Mouse (Mus musculus) stomach, embryonic 16.5 days (tissue): ENCODE data around the gene Wdr26. TPM values are rescaled to one million over a fixed set of nuclear protein-coding genes. Genes with fewer than 3 reads are reported as not detected.

ENCODE experiments used
- ATAC-seq: fragments of 200-750 bp; cut with Nextera tagmentation; 2 replicates; pipeline ENCODE4 v1.8.0; 2017; ENCODE audit warnings: moderate number of reproducible peaks, moderate TSS enrichment; ENCODE audit not compliant: insufficient read depth, low FRiP score
- H3K27ac ChIP-seq: fragments of 300-500 bp; sonication (generic); 2 replicates; pipeline ENCODE4 v1.5.1; 2014; ENCODE audit warnings: low read length
- H3K27me3 ChIP-seq: fragments of 300-500 bp; sonication (generic); 2 replicates; pipeline ENCODE4 v1.6.1; 2014; ENCODE audit warnings: low read length, control low read depth, mixed read lengths; ENCODE audit not compliant: control insufficient read depth, insufficient read depth
- H3K36me3 ChIP-seq: fragments of 300-500 bp; sonication (generic); 2 replicates; pipeline ENCODE4 v1.6.1; 2014; ENCODE audit warnings: low read length; ENCODE audit not compliant: control insufficient read depth, insufficient read depth
- H3K4me1 ChIP-seq: fragments of 300-500 bp; sonication (generic); 2 replicates; pipeline ENCODE4 v1.6.1; 2014; ENCODE audit warnings: low read length, control low read depth, mixed read lengths; ENCODE audit not compliant: control insufficient read depth, insufficient read depth
- H3K4me2 ChIP-seq: fragments of 300-500 bp; sonication (generic); 2 replicates; pipeline ENCODE4 v1.6.1; 2014; ENCODE audit warnings: low read depth, low read length, mixed read lengths
- H3K4me3 ChIP-seq: fragments of 300-500 bp; sonication (generic); replicated peaks from 2 replicates; pipeline ENCODE4 v1.5.1; 2014; ENCODE audit warnings: mild to moderate bottlenecking, low read length
- H3K9ac ChIP-seq: fragments of 300-500 bp; sonication (generic); 2 replicates; pipeline ENCODE4 v1.6.1; 2014; ENCODE audit warnings: low read length
- H3K9me3 ChIP-seq: fragments of 300-500 bp; sonication (generic); replicated peaks from 2 replicates; pipeline ENCODE4 v1.6.1; 2016; ENCODE audit warnings: low read length, control low read depth; ENCODE audit not compliant: control insufficient read depth
- WGBS: fragments of 180-500 bp; shearing (Covaris S2); extraction: QIAGEN DNeasy Blood & Tissue Kit; methylation state at CpG from one replicate; pipeline ENCODE4 v1.1.7; 2014; 5-methylcytosine and 5-hydroxymethylcytosine counted together
- polyA plus RNA-seq: library from polyadenylated mRNA; unstranded; fragments of >200 nt; fragmentation: Nextera tagmentation; extraction: Ambion mirVana; gene quantifications from 2 replicates; pipeline ENCODE4 v1.2.1, GENCODE M21; 2015

Wdr26 gene
- polyA plus RNA-seq, result 24.7 and 25.9 TPM in 2 replicates

- peaks cover 16% of the 10 kb centered on the region for H3K4me1 ChIP-seq
- peak within 1 kb of the TSS; percentile 99 for H3K9ac ChIP-seq
- no peaks in the 10 kb centered on the region for H3K36me3 ChIP-seq
- H3K4me3 ChIP-seq, result peak within 1 kb of the TSS; percentile 70
- H3K4me2 ChIP-seq, result peak within 1 kb of the TSS; percentile 68
- peak within 1 kb of the TSS; percentile 95 for H3K27ac ChIP-seq
- ATAC-seq, result peak; percentile 92
- under 1% methylated on average over 52 of the region's 54 CpGs for WGBS
- H3K27me3 ChIP-seq, result no peaks in the 10 kb centered on the region
- H3K9me3 ChIP-seq, result no peaks in the 10 kb centered on the region
Observed at GRCm38 (mm10) chr1:181211920-181212633, at the start of gene Wdr26. TSS of gene Wdr26 (minus strand) at chr1:181212001.

GRCm38 (mm10) chr1:181260949-181261696 is 49.3 kb upstream of the Wdr26 start:
- no peak overlapping the region for H3K4me3 ChIP-seq
- no peaks in the 10 kb centered on the region for H3K27me3 ChIP-seq
- ATAC-seq, result no peak
- peaks cover 27% of the 10 kb centered on the region for H3K4me1 ChIP-seq
- WGBS, result 19% methylated on average over 8 of the region's 8 CpGs
- H3K9ac ChIP-seq, result no peak overlapping the region
- no peaks in the 10 kb centered on the region for H3K9me3 ChIP-seq
- H3K4me2 ChIP-seq, result no peak overlapping the region
- no peaks in the 10 kb centered on the region for H3K36me3 ChIP-seq
- H3K27ac ChIP-seq, result no peak overlapping the region

GRCm38 (mm10) chr1:181260422-181260821 is 48.6 kb upstream of the Wdr26 start:
- Histone ChIP-seq H3K4me1 (peaks cover 34% of the 10 kb centered on the region), H3K4me2 (no peak overlapping the region), H3K9ac (no peak overlapping the region), H3K27ac (no peak overlapping the region), H3K9me3 (no peaks in the 10 kb centered on the region), H3K4me3 (no peak overlapping the region), H3K27me3 (no peaks in the 10 kb centered on the region), H3K36me3 (no peaks in the 10 kb centered on the region)
- 89% methylated on average over 10 of the region's 10 CpGs for WGBS
- ATAC-seq, result no peak

- no peak for ATAC-seq
- H3K4me1 ChIP-seq, result peaks cover 35% of the 10 kb centered on the region
- H3K27ac ChIP-seq, result no peak overlapping the region
- H3K9me3 ChIP-seq, result no peaks in the 10 kb centered on the region
- H3K27me3 ChIP-seq, result no peaks in the 10 kb centered on the region
- no peak overlapping the region for H3K4me2 ChIP-seq
- 61% methylated on average over 11 of the region's 11 CpGs for WGBS
- no peak overlapping the region for H3K4me3 ChIP-seq
- no peak overlapping the region for H3K9ac ChIP-seq
- no peaks in the 10 kb centered on the region for H3K36me3 ChIP-seq
Observed at GRCm38 (mm10) chr1:181259626-181260410, 48.0 kb upstream of the Wdr26 start.

GRCm38 (mm10) chr1:181259056-181259455 is 47.3 kb upstream of the Wdr26 start:
- WGBS, result 65% methylated on average over 5 of the region's 5 CpGs
- H3K27me3 ChIP-seq, result no peaks in the 10 kb centered on the region
- H3K36me3 ChIP-seq, result no peaks in the 10 kb centered on the region
- H3K9ac ChIP-seq, result no peak overlapping the region
- no peaks in the 10 kb centered on the region for H3K9me3 ChIP-seq
- H3K4me2 ChIP-seq, result no peak overlapping the region
- H3K27ac ChIP-seq, result no peak overlapping the region
- peaks cover 35% of the 10 kb centered on the region for H3K4me1 ChIP-seq
- ATAC-seq, result no peak
- H3K4me3 ChIP-seq, result no peak overlapping the region

- Histone ChIP-seq H3K9me3 (no peaks in the 10 kb centered on the region), H3K27me3 (no peaks in the 10 kb centered on the region), H3K4me3 (no peak overlapping the region), H3K9ac (no peak overlapping the region), H3K4me2 (no peak overlapping the region), H3K36me3 (no peaks in the 10 kb centered on the region), H3K4me1 (peaks cover 35% of the 10 kb centered on the region), H3K27ac (peak overlapping the region; percentile 96; the same call in 1 of the 2 replicates)
- ATAC-seq, result no peak
- WGBS, result 78% methylated on average over 5 of the region's 5 CpGs
Observed at GRCm38 (mm10) chr1:181258616-181259015, 46.8 kb upstream of the Wdr26 start.

- peak overlapping the region; percentile 81 for H3K4me2 ChIP-seq
- no peak for ATAC-seq
- peak overlapping the region; percentile 71; the same call in 1 of the 2 replicates for H3K9ac ChIP-seq
- peak overlapping the region; percentile 96 for H3K27ac ChIP-seq
- H3K27me3 ChIP-seq, result no peaks in the 10 kb centered on the region
- no peak overlapping the region for H3K4me3 ChIP-seq
- no peaks in the 10 kb centered on the region for H3K9me3 ChIP-seq
- H3K36me3 ChIP-seq, result no peaks in the 10 kb centered on the region
- H3K4me1 ChIP-seq, result peaks cover 35% of the 10 kb centered on the region
- 59% methylated on average over 20 of the region's 20 CpGs for WGBS
Observed at GRCm38 (mm10) chr1:181257585-181258555, 46.1 kb upstream of the Wdr26 start.
